Mouse (Mus musculus) retina, adult 2 months (tissue): Measurements from ENCODE around the gene Xkrx.
"Not testable (repeated sequence)": the region's sequence is repeated elsewhere in the genome, so short reads cannot be mapped to it uniquely, and the experiment has no call there.

ENCODE experiments used
- DNase-seq: peaks from one replicate; pipeline ENCODE4 v3.0.0-alpha.2; 2012; ENCODE audit warnings: low read depth, low spot score

Gene Xkrx

DNA sequence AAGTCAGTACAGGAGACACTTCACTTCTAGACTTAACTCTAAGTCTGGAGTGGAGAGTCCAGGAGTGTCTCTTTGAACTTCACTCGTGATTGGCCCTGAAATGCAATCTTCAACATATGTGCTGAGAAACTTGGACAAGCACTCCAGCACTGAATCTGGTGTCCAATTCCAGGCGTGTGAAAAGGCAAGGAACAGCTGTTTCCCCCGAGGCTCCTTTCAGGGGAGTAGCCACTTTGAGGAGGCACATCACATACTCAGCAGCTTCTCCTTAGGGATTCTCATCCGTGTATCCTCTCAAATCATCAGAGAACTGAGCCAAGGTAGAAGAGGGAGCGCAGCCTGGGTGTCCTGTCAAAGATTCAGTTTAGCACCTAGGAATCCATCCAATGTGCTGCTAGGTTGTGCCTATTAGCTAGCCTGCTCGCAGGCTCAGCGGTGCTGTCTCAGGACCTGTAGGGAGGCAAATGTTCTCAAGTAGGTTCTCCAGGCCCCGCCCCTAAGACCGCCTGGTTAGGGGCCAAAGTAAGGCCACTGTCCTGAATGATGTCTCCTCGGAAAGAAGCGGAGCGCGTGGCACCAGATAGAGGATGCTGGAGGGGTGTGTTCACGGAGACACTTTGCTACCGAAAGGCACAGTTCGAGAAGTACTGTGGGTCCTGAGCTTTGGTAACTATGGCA lies at the start of gene Xkrx:
TSS of gene Xkrx (minus strand) at position 34 of the 678 bp plus-strand sequence.
- no peak for DNase-seq

DNA sequence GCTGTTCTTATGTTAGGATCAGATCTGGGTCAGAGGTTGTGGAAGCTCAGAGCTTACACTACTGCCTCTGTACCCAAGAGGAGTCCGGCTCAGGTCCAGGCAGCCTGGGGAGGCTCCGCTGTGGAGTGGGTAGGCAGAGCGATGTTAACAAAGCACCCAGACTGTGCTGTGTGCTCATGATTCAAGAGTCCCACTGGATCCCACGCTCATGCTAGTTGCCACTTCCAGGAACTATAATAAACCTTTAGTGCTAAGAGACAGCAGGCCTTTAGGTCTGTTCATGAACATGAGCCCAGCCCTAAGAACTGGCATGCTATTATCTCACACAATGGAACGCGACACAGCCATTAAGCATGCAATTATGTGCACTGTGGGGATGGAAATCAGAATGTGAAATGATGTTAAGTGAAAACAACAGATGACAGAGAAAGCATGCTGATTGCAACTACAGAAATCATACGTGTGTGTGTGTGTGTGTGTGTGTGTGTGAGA lies 49.3 kb upstream of the Xkrx start:
- no peak for DNase-seq

DNA sequence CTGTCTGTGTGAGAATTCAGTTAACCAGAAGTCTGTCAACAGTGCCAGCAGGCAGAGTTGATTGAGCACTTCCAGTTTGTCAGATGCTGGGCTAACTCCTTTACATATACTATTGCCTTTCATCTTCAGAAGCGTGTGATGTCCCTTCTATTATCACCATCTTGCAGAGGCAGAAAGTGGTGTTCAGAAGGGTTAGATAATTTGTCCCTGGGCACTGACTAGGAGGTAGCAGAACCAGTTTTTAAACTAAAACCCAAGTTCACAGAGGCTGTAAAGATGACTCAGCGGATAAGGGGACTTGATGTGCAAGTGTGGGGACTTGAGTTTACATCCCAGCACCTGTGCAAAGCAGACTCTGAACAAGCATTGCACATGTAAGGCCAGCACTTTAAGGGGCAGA lies 46.6 kb upstream of the Xkrx start:
- DNase-seq = no peak

DNA sequence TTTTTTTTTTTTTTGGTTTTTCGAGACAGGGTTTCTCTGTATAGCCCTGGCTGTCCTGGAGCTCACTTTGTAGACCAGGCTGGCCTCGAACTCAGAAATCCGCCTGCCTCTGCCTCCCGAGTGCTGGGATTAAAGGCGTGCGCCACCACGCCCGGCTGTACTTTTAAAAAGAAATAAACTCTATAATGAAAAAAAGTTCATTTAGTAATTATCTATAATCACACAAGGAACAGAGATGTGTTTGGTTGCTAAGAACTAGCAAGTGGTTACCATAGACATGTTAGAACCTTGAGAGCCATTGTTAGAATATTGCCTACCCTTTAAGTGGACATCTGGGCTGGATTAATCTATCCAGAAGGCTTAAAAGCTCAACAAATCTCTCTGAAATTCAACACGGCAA lies 25.3 kb upstream of the Xkrx start, which contains the start of gene Arl13a:
TSS of gene Arl13a (plus strand) at position 301 of the 400 bp plus-strand sequence.
- not testable (repeated sequence) for DNase-seq

DNA sequence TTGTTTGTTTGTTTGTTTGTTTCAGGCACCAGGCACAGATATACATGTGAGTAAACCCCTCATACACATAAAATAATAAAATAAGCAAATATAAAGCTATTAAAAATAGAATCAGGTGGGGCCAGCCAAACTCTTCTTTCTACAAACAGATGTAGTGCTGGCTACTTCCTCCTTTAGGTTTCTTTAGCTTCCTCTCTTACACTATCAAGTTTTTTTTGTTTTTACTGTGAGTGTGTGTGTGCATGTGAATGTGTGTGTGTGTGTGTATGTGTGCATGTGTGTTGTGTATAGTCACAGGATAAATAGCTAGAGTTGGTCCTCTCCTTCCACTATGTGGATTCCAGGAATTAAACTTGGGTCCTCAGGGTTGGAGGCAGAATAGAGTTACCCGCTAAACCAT lies 12.8 kb upstream of the Xkrx start:
- DNase-seq = no peak

DNA sequence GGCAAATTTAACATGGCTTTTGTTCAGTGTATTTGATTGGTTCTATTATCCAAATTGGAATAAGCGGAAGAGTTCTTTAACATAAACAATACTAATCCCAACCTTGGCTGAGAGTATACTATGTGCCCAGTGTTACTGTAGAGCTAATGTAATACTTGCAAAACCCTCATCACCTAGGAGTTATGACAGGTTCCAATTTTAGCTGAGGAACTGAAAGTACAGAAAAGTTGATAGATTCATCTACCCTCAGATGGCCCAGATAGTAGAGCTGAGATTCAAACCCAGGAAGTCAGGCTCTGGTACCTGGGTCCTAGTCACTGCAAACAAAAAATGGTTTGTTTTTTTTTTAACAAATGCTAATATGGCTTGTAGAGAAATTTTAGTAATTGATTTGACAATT lies 8.7 kb upstream of the Xkrx start:
- DNase-seq = no peak

DNA sequence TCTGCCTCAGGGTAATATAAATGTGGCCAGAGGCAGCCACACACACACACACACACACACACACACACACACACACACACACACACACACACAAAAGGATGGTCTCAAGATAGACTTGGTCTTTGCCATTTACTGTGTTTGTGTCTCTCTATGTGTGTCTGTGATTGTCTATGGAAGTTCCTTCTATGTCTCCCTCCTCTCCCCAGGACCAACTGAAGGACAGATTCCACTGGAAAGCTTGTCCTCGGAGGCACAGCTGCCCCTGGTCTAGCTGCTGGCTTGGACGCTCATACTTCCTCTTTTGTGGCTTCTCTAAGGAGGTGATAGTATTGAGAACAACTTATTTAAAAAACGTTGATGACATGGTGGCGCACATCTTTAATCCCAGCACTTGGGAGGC lies 1.6 kb upstream of the Xkrx start:
- no peak for DNase-seq

DNA sequence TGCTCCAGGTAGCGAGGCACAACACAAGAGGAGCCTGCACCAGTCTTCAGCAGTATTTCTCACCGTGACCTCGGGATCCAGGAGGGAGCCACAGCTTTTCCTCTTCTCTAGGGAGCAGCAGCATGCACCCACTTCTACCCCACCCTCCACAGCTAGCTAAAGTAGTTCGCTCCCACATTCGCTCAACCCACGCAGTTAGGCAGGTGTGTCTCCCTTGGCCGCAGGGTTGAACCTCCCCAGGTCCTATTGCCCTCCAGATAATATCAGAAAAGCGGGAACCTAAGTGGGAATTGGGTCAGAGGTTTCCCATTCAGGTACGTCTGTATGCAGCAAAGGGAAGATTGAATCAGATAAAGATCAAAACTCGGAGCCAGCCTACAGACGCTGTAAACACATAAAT lies 950 bp upstream of the Xkrx start:
- DNase-seq = no peak

DNA sequence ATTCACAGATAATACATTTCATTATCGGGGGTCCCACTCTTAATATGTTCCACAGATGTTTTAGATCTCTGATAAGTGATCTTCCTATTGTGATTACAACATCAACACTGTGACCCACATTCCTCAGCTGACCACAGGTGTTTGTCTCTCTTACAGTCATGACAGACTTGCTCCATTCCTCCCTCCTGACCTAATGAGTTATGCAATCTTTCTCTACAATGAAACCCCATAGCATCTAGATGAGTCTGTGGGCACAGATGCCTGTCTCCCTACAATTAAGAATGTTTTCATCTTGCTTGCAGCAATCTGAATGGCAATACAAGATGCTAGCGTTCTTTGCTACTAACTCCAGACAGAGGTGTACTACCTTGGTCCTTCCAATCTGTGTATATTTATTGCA lies 1.4 kb downstream of the Xkrx start:
- DNase-seq = no peak

DNA sequence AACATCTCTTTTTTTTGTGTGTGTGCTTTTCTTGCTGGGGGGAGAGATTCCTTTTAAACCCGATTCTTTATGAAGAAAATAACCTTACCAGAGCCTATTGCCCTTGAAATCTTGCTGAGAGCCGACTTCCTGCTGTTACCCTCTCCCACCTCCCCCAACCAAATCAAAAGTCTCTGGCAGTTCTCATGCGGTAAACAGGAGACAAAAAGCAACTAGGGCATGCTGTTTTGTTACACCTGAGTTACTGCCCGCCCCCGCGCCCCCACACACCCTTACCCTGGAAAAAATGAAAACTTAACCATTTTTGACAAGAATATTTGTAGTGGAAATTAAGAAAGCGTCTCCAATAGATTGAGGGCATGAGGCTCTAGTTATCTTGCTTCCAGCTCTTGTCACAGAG lies 3.7 kb downstream of the Xkrx start:
- no peak for DNase-seq

DNA sequence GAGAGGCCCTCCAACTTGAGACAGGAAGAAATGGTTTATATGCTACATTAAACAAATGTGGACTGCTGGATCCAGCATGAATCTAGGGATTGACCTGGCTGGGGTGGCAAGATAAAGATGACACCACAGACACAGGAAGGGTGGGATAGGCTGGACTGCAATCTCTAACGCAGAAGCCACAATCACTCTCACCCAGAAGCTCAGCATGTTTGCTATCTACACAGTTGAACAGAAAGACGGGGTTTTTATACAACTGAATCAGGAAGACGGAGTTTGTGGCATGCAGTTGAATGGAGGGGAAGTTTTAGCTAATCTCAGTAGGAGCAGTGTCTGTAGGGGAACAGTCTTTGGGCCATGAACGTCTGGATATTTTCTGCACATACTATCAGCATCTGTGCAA lies 19.9 kb downstream of the Xkrx start:
- DNase-seq = no peak

DNA sequence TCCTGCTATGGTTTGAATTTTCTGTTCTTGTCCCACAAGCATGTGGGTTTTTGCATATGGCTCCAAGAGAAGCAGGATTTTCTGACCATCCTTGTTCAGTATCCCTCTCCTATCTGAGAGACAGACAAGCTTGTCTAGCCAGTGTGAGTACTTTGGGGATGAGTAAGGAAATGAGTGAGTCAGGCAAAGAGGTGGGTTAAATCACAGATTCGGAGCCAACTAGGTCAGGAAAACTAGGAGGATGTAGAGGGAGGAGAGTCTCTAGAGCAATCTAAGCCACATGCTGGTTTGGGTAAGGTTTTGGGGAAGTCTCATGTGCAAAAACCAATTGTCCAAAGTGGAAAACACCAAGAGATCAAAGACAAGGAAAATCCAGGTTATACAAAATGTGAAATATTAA lies 20.3 kb downstream of the Xkrx start:
- no peak for DNase-seq

DNA sequence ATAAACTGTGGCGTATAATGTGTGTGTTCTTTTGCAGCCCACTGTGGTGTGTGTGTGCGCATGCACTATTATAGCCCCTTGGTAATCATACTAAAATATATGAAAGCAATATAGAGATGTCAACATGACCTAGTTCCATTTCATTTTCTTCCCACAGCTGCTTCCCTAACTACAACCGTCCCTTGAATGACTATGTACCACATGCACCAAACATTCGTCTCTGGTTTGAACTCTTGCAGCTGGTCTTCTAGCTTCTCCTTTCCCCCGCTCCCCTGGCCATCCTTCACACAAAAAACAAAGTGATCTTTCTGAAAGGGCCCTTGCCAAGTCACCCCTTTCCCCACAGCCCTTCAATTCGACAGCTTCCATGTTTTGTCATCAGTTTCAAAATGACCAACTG lies 21.9 kb downstream of the Xkrx start:
- no peak for DNase-seq

DNA sequence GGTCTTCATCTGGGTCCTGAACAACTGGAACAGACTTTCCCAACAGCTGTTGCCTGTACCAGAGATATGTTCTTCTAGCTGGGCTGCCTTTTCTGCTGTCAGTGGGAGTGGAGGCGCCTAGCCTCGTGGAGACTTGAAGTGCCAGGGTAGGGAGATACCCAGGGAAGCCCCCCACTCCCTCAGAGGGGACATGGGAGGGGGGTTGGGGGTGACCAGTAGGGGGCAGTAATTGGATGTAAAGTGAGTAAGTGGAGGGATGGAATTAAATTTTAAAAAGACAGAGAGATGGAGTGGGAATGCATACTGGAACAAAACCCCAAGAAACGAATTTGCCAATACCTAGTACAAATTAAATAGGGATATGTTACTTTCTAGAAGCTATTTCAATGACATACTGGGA lies 28.1 kb downstream of the Xkrx start:
- DNase-seq = no peak

DNA sequence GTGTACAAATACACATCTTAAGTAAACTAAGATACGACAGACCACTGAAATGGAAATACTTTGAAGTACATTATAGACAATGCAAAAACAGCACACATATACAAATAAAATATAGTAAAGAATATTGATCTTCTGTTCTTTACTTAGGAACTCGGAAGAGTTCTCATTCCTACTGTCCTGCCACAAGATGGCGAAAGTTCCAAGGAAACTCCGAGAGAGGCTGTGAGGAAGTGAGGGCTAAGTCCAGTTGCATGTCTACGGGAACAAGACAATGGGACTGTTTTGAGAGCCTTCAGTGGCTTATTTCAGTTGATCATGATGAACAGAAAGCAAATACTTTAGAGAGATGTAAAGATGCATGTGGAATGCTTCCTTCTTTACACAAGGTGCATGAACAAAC lies 29.6 kb downstream of the Xkrx start:
- peak; percentile 22 for DNase-seq

DNA sequence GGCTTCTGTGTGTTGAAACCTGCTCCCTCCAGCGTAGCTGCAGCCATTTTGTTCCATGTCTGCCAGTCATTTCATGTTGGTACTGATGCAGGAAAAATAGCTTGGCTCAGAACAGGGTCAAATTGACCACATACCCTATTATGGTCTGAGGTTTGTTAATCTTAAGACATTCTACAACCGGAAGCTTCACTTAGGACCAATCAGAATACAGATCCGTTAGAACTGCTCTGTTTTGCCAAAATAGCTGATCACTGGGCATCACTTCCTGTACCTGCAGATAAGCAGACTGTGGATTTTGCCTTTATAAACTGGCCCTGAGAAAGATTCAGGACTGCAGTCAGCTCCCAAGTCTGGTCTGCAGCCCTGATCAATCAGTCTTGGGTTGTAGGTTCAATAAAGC lies 33.3 kb downstream of the Xkrx start:
- no peak for DNase-seq

DNA sequence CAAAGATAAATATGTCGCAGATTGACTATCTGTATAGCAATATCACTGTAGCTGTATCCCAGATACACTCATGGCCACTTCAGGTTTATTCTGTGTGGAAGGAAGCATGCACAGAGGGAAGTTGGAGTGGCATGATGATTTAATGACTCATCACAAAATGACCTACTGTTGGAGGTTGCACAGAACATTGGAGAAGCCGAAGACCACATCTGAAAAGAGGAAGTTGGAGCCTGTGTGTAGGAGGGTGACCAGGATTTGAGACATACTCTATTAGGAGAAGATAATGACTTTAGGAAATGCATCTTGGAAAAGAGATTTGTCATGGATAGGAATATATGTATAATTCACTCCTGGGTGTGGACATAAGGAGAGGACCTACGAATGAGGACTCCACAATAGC lies 45.5 kb downstream of the Xkrx start:
- DNase-seq = no peak

DNA sequence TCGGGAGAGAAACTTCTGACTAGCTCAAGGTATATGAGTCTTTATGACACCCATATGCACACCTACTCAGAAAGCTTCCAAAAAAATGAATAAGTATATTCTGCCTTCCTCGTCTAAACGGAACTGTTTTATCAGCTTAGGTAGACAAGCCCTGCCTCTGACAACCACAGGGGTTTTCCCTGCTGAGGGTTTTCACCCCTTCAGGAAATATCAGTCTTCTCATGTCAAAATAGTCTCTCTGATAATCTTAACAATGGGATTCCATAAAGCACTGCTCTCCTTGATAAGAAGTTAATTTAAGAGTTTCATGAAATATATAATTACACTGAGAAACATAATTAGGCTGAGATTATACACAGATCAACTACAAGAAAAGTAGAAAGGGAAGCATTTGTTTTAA lies 50.1 kb downstream of the Xkrx start:
- DNase-seq = no peak

DNA sequence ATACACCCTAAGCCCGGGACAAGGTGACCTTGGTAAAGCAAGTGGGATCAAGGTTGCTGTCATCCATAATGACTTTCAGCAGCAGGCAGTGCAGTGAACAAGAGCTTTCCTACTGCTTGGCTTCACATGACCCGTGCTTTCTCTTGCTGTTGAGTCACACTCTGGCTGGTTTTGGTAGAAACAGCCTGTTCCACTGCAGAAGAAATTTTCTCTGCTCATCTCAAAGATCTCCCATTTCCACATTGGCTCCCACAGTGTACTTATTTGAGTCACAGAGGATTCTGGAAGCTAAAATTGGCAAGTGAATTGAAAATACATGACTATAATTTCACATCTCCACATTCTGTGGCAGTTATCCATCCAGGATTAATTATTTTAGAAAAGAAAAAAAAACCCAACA lies 59.2 kb downstream of the Xkrx start:
- DNase-seq = no peak
